Mouse (Mus musculus): ENCODE data around the gene Alpk3.
"Not testable (repeated sequence)": the region's sequence is repeated elsewhere in the genome, so short reads cannot be mapped to it uniquely, and the experiment has no call there.

Alpk3 gene

GRCm38 (mm10) chr7:81153327-81153726, 95.9 kb downstream of the Alpk3 start:
- no peaks in the 10 kb centered on the region for H3K27me3 ChIP-seq (ENCODE audit: control insufficient read depth, insufficient read depth, low read length, poor library complexity, severe bottlenecking)
- DNase-seq (ENCODE audit: low read depth, low spot score): no peak
- H3K36me3 ChIP-seq (ENCODE audit: control insufficient read depth, insufficient read depth, low read length, poor library complexity, severe bottlenecking): no peaks in the 10 kb centered on the region

GRCm38 (mm10) chr7:81154244-81154643, 96.8 kb downstream of the Alpk3 start:
- DNase-seq (ENCODE audit: low read depth, low spot score); H3K36me3 ChIP-seq (ENCODE audit: control insufficient read depth, insufficient read depth, low read length, poor library complexity, severe bottlenecking); H3K27me3 ChIP-seq (ENCODE audit: control insufficient read depth, insufficient read depth, low read length, poor library complexity, severe bottlenecking): not testable (repeated sequence)

DNA sequence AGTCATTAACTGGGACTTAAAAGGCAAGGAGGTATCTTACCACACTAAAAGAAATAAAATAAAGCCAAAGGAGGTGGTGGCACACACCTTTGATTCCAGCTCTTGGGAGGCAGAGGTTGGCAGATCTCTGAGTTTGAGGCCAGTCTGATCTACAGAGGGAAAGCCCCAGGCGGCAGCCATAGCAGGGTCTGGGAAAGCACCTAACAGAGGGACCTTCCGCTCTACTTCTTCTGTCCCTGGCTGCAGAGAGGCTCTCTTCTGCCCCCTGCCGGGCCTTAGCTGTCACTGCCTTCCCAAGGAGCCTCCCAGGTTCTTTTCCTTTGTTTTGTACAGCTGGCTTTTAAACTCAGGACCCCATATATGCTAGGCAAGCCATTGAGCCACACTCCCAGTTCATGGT, 97.6 kb downstream of the Alpk3 start:
- no peaks in the 10 kb centered on the region for H3K36me3 ChIP-seq (ENCODE audit: control insufficient read depth, insufficient read depth, low read length, poor library complexity, severe bottlenecking)
- DNase-seq (ENCODE audit: low read depth, low spot score): peak; percentile 90
- no peaks in the 10 kb centered on the region for H3K27me3 ChIP-seq (ENCODE audit: control insufficient read depth, insufficient read depth, low read length, poor library complexity, severe bottlenecking)
